Mouse (Mus musculus) cerebellum, postnatal 10 days (tissue): ENCODE measurements around the gene Tuba1c.
"Not testable (repeated sequence)": the region's sequence is repeated elsewhere in the genome, so short reads cannot be mapped to it uniquely, and the experiment has no call there.

Experiments
- DNase-seq, 2 experiments: peaks; one replicate each; pipeline ENCODE4 v3.0.0; 2021; ENCODE audit warnings: mixed read lengths in 2 of 2

The Tuba1c gene

GRCm38 (mm10) chr15:99031388-99031675, 1.6 kb downstream of the Tuba1c start:
- DNase-seq, result no peak

- DNase-seq, result no peak
Measured at GRCm38 (mm10) chr15:99032041-99032725, 2.5 kb downstream of the Tuba1c start.

- no peak for DNase-seq
Measured at GRCm38 (mm10) chr15:99032726-99033250, 3.1 kb downstream of the Tuba1c start.

- DNase-seq, result peak in 1 of 2 experiments; percentile 41
Measured at GRCm38 (mm10) chr15:99033498-99034270, 4.0 kb downstream of the Tuba1c start.

- no peak for DNase-seq
Measured at GRCm38 (mm10) chr15:99035431-99035830, 5.7 kb downstream of the Tuba1c start.

GRCm38 (mm10) chr15:99036249-99036905, 6.7 kb downstream of the Tuba1c start:
- no peak for DNase-seq

GRCm38 (mm10) chr15:99038025-99038424, 8.3 kb downstream of the Tuba1c start:
- DNase-seq, result no peak

GRCm38 (mm10) chr15:99038797-99039196, 9.1 kb downstream of the Tuba1c start:
- no peak for DNase-seq

GRCm38 (mm10) chr15:99039306-99039705, 9.6 kb downstream of the Tuba1c start:
- DNase-seq, result no peak

GRCm38 (mm10) chr15:99039996-99040919, 10.6 kb downstream of the Tuba1c start:
- no peak for DNase-seq

GRCm38 (mm10) chr15:99040920-99041856, 11.5 kb downstream of the Tuba1c start:
- DNase-seq, result peak in 1 of 2 experiments; percentile 54

- no peak for DNase-seq
Measured at GRCm38 (mm10) chr15:99042334-99042733, 12.6 kb downstream of the Tuba1c start.

- DNase-seq, result no peak
Measured at GRCm38 (mm10) chr15:99044854-99045253, 15.2 kb downstream of the Tuba1c start.

GRCm38 (mm10) chr15:99045734-99046133, 16.0 kb downstream of the Tuba1c start:
- not testable (repeated sequence) for DNase-seq

- DNase-seq, result peak; percentile 74 to 79
Measured at GRCm38 (mm10) chr15:99049473-99050253, 20.0 kb downstream of the Tuba1c start.

- DNase-seq, result peak; percentile 62 to 63
Measured at GRCm38 (mm10) chr15:99053373-99053772, 23.7 kb downstream of the Tuba1c start.

GRCm38 (mm10) chr15:99055040-99055439, 25.3 kb downstream of the Tuba1c start, which contains the start of gene Prph:
Gene Prph (plus strand): TSS chr15:99055174.
- peak in 1 of 2 experiments; percentile 46 for DNase-seq

- peak; percentile 63 to 73 for DNase-seq
Measured at GRCm38 (mm10) chr15:99055511-99055961, 25.8 kb downstream of the Tuba1c start.

GRCm38 (mm10) chr15:99056332-99056731, 26.6 kb downstream of the Tuba1c start:
- DNase-seq, result peak; percentile 55 to 68

- DNase-seq, result no peak
Measured at GRCm38 (mm10) chr15:99065557-99066165, 36.0 kb downstream of the Tuba1c start.
